Mouse (Mus musculus) ES-E14 (cell line): Measurements from ENCODE around the gene Osbpl6. TPM values are rescaled to one million over a fixed set of nuclear protein-coding genes. Genes with fewer than 3 reads are reported as not detected.

Source experiments
- DNase-seq: peaks from one replicate; pipeline ENCODE4 v3.0.0-alpha.2; 2013; ENCODE audit warnings: low read depth, low spot score
- H3K27ac ChIP-seq: 2 replicates; pipeline ENCODE4 v1.5.1; 2012; ENCODE audit warnings: low read depth, mild to moderate bottlenecking, low read length, moderate library complexity, mixed read lengths; ENCODE audit not compliant: poor library complexity, insufficient read depth, severe bottlenecking
- H3K36me3 ChIP-seq: 2 replicates; pipeline ENCODE4 v1.6.1; 2012; ENCODE audit warnings: mild to moderate bottlenecking, low read length, moderate library complexity, mixed read lengths; ENCODE audit not compliant: control insufficient read depth, poor library complexity, insufficient read depth, severe bottlenecking
- H3K4me1 ChIP-seq, 2 experiments: fragments of 150-350 bp in 1 of 2; sonication (generic) in 1 of 2; 2 replicates each; pipeline ENCODE4 v1.6.1; 2012; ENCODE audit warnings: low read length in 2 of 2, mild to moderate bottlenecking in 1 of 2, mixed read lengths in 1 of 2; ENCODE audit not compliant: control insufficient read depth in 2 of 2, insufficient read depth in 2 of 2, poor library complexity in 1 of 2
- H3K4me3 ChIP-seq, 2 experiments: fragments of 150-350 bp in 1 of 2; sonication (generic) in 1 of 2; 2 replicates each; pipeline ENCODE4 v1.5.1; 2012; ENCODE audit warnings: low read length in 2 of 2, low read depth in 1 of 2, mild to moderate bottlenecking in 1 of 2, mixed read lengths in 1 of 2; ENCODE audit not compliant: insufficient read depth in 1 of 2, poor library complexity in 1 of 2, severe bottlenecking in 1 of 2
- H3K9ac ChIP-seq: 2 replicates; pipeline ENCODE4 v1.6.1; 2012; ENCODE audit warnings: low read depth, mild to moderate bottlenecking, low read length, mixed read lengths; ENCODE audit not compliant: poor library complexity, insufficient read depth, severe bottlenecking
- H3K9me3 ChIP-seq: fragments of 150-350 bp; sonication (generic); 2 replicates; pipeline ENCODE4 v1.6.1; 2012; ENCODE audit warnings: low read depth, mild to moderate bottlenecking, low read length; ENCODE audit not compliant: control insufficient read depth, insufficient read depth
- CHD2 ChIP-seq: IDR thresholded peaks from 2 replicates; pipeline ENCODE4 v1.6.1; 2014; ENCODE audit warnings: mild to moderate bottlenecking, low read depth, low read length, inconsistent platforms
- HCFC1 ChIP-seq: IDR thresholded peaks from 2 replicates; pipeline ENCODE4 v1.6.1; 2012; ENCODE audit warnings: low read length, inconsistent platforms, borderline replicate concordance; ENCODE audit not compliant: insufficient read depth
- MAFK ChIP-seq: IDR thresholded peaks from 2 replicates; pipeline ENCODE4 v1.6.1; 2014; ENCODE audit warnings: mild to moderate bottlenecking, low read depth, low read length, inconsistent platforms; ENCODE audit not compliant: insufficient read depth
- ZC3H11A ChIP-seq: IDR thresholded peaks from 2 replicates; pipeline ENCODE4 v1.6.1; 2012; ENCODE audit warnings: low read depth, mild to moderate bottlenecking, inconsistent platforms, low read length, borderline replicate concordance
- ZNF384 ChIP-seq: IDR thresholded peaks from 2 replicates; pipeline ENCODE4 v1.6.1; 2012; ENCODE audit warnings: low read depth, low read length, inconsistent platforms
- in situ Hi-C, 2 experiments: fragments of 600-800 bp; cut with MboI; formaldehyde crosslinking; loops; one replicate each; pipeline ENCODE4 v1.15.1; 2025; ENCODE audit warnings: low sequenced_read_pairs in 2 of 2, inconsistent platforms in 1 of 2; ENCODE audit not compliant: unreplicated experiment in 2 of 2
- total RNA-seq: library from RNA; depleted of rRNA; stranded (reverse); fragments of 300-350 nt; gene quantifications from 2 replicates; pipeline ENCODE4 v1.2.3, GENCODE M21; 2012

Gene Osbpl6
- total RNA-seq, 1 experiment: 0.45 TPM

GRCm38 (mm10) chr2:76372244-76372643 lies 34.1 kb upstream of the Osbpl6 start:
- H3K27ac ChIP-seq: no peak overlapping the region
- peaks cover 9% of the 10 kb centered on the region for H3K36me3 ChIP-seq
- no peak overlapping the region for H3K9ac ChIP-seq
- H3K4me1 ChIP-seq: peaks cover 2% of the 10 kb centered on the region in 2 experiments; a peak in 1 of 4 replicates
- H3K9me3 ChIP-seq: no peaks in the 10 kb centered on the region
- H3K4me3 ChIP-seq: no peak overlapping the region
- in situ Hi-C loops: no loop called here
- DNase-seq: no peak
- TF ChIP-seq CHD2 (no peak), ZNF384 (no peak), ZC3H11A (no peak), HCFC1 (no peak), MAFK (no peak)

GRCm38 (mm10) chr2:76374544-76375206 lies 31.6 kb upstream of the Osbpl6 start:
- Histone ChIP-seq H3K36me3 (peaks cover 24% of the 10 kb centered on the region), H3K9ac (no peak overlapping the region), H3K4me1 (no peaks in the 10 kb centered on the region), H3K9me3 (no peaks in the 10 kb centered on the region), H3K27ac (no peak overlapping the region), H3K4me3 (no peak overlapping the region)
- DNase-seq: no peak
- in situ Hi-C loops: no loop called here
- no peak for TF ChIP-seq MAFK
- TF ChIP-seq HCFC1: no peak
- TF ChIP-seq ZC3H11A: no peak
- TF ChIP-seq CHD2: no peak
- no peak for TF ChIP-seq ZNF384

- H3K36me3 ChIP-seq: peaks cover 31% of the 10 kb centered on the region
- H3K27ac ChIP-seq: no peak overlapping the region
- in situ Hi-C loops: no loop called here
- no peaks in the 10 kb centered on the region for H3K9me3 ChIP-seq
- DNase-seq: no peak
- no peak for TF ChIP-seq MAFK
- TF ChIP-seq ZNF384: no peak
- TF ChIP-seq ZC3H11A: no peak
- TF ChIP-seq HCFC1: no peak
- no peak for TF ChIP-seq CHD2
- no peaks in the 10 kb centered on the region; a peak in 1 of 4 replicates for H3K4me1 ChIP-seq
- no peak overlapping the region for H3K9ac ChIP-seq
- H3K4me3 ChIP-seq: no peak overlapping the region
Measured at GRCm38 (mm10) chr2:76378646-76379045, 27.7 kb upstream of the Osbpl6 start.

- Histone ChIP-seq H3K36me3 (peaks cover 15% of the 10 kb centered on the region), H3K4me1 (no peaks in the 10 kb centered on the region; a peak in 1 of 4 replicates)
Measured at GRCm38 (mm10) chr2:76386531-76386930, 19.8 kb upstream of the Osbpl6 start.

GRCm38 (mm10) chr2:76400178-76400577 lies 6.1 kb upstream of the Osbpl6 start:
- in situ Hi-C loops: no loop called here
- TF ChIP-seq MAFK (no peak), ZC3H11A (no peak), ZNF384 (no peak)
- Histone ChIP-seq H3K9me3 (no peaks in the 10 kb centered on the region), H3K4me3 (no peak overlapping the region), H3K9ac (no peak overlapping the region), H3K27ac (no peak overlapping the region), H3K4me1 (peaks cover 0 to 9% of the 10 kb centered on the region in 2 experiments; a peak in 3 of 4 replicates), H3K36me3 (no peaks in the 10 kb centered on the region)
- DNase-seq: no peak

More at GRCm38 (mm10) chr2:76386531-76386930, 19.8 kb upstream of the Osbpl6 start:
- DNase-seq: no peak
- H3K9me3 ChIP-seq: no peaks in the 10 kb centered on the region
- no peak for TF ChIP-seq HCFC1
- no peak for TF ChIP-seq CHD2
- H3K27ac ChIP-seq: no peak overlapping the region
- H3K4me3 ChIP-seq: no peak overlapping the region
- no peak overlapping the region for H3K9ac ChIP-seq
- in situ Hi-C loops: no loop called here
